Mouse (Mus musculus): Measurements from ENCODE around the gene Rap2a.

The Rap2a gene

GRCm38 (mm10) chr14:120543846-120544245 is 65.6 kb downstream of the Rap2a start:
- DNase-seq: no peak

GRCm38 (mm10) chr14:120544495-120544894 is 66.3 kb downstream of the Rap2a start:
- DNase-seq: no peak

DNA sequence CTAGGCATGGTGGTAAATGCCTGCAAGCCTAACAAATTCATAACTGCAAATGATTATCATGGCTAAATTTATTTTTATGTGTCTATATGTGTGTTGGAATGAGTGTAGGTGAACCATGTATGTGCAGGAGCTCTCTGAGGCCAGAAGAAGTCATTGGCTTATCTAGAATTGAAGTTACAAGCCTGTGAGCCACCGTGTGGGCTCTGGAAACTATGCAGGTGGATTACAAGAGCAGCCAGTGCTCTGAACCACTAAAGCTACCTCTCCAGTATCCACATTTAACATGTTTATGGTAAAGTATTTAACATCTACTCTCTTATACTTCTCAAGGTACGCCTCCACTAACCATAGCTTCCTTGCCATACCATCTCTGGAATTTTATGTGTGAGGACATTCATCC is 66.7 kb downstream of the Rap2a start:
- no peak for DNase-seq
